Mouse (Mus musculus): ENCODE results near the gene Prkch.

Prkch gene

GRCm38 (mm10) chr12:73714589-73714988 lies 130.0 kb downstream of the Prkch start:
- DNase-seq (ENCODE audit: low spot score in 2 of 2): no peak

- no peak for DNase-seq (ENCODE audit: low spot score in 2 of 2)
Observed at GRCm38 (mm10) chr12:73715331-73715730, 130.7 kb downstream of the Prkch start.

GRCm38 (mm10) chr12:73715954-73716731 lies 131.5 kb downstream of the Prkch start:
- DNase-seq (ENCODE audit: low spot score in 2 of 2): no peak

- no peak for DNase-seq (ENCODE audit: low spot score in 2 of 2)
Observed at GRCm38 (mm10) chr12:73718036-73718435, 133.4 kb downstream of the Prkch start.

GRCm38 (mm10) chr12:73719816-73720215 lies 135.2 kb downstream of the Prkch start:
- DNase-seq (ENCODE audit: low spot score in 2 of 2): no peak

- no peak for DNase-seq (ENCODE audit: low spot score in 2 of 2)
Observed at GRCm38 (mm10) chr12:73720466-73720865, 135.9 kb downstream of the Prkch start.

GRCm38 (mm10) chr12:73722060-73722459 lies 137.5 kb downstream of the Prkch start:
- no peak for DNase-seq (ENCODE audit: low spot score in 2 of 2)

GRCm38 (mm10) chr12:73723067-73723466 lies 138.5 kb downstream of the Prkch start:
- no peak for DNase-seq (ENCODE audit: low spot score in 2 of 2)

- no peak for DNase-seq (ENCODE audit: low spot score in 2 of 2)
Observed at GRCm38 (mm10) chr12:73723887-73724286, 139.3 kb downstream of the Prkch start.

GRCm38 (mm10) chr12:73725825-73726604 lies 141.4 kb downstream of the Prkch start:
- no peak for DNase-seq (ENCODE audit: low spot score in 2 of 2)

- no peak for DNase-seq (ENCODE audit: low spot score in 2 of 2)
Observed at GRCm38 (mm10) chr12:73727046-73727445, 142.4 kb downstream of the Prkch start.

GRCm38 (mm10) chr12:73730603-73731002 lies 146.0 kb downstream of the Prkch start:
- no peak for DNase-seq (ENCODE audit: low spot score in 2 of 2)

- no peak for DNase-seq (ENCODE audit: low spot score in 2 of 2)
Observed at GRCm38 (mm10) chr12:73731093-73731492, 146.5 kb downstream of the Prkch start.

GRCm38 (mm10) chr12:73731848-73732540 lies 147.4 kb downstream of the Prkch start:
- DNase-seq (ENCODE audit: low spot score in 2 of 2): no peak

- no peak for DNase-seq (ENCODE audit: low spot score in 2 of 2)
Observed at GRCm38 (mm10) chr12:73732862-73733261, 148.3 kb downstream of the Prkch start.

GRCm38 (mm10) chr12:73736931-73737330 lies 152.3 kb downstream of the Prkch start:
- DNase-seq (ENCODE audit: low spot score in 2 of 2): no peak

- no peak for DNase-seq (ENCODE audit: low spot score in 2 of 2)
Observed at GRCm38 (mm10) chr12:73739611-73740219, 155.1 kb downstream of the Prkch start.

GRCm38 (mm10) chr12:73742577-73742976 lies 158.0 kb downstream of the Prkch start:
- DNase-seq (ENCODE audit: low spot score in 2 of 2): no peak

- no peak for DNase-seq (ENCODE audit: low spot score in 2 of 2)
Observed at GRCm38 (mm10) chr12:73743087-73743486, 158.5 kb downstream of the Prkch start.

- no peak for DNase-seq (ENCODE audit: low spot score in 2 of 2)
Observed at GRCm38 (mm10) chr12:73746072-73746471, 161.5 kb downstream of the Prkch start.

- DNase-seq (ENCODE audit: low spot score in 2 of 2): no peak
Observed at GRCm38 (mm10) chr12:73748373-73748772, 163.8 kb downstream of the Prkch start.

Data from frontal cortex, postnatal 10 days (tissue).